9 mouse cellular contexts compared by ENCODE assay signal in genomic region chr8:13600204-13600603, GRCm38 (mm10). TPM values are rescaled to one million over a fixed set of nuclear protein-coding genes. Genes with fewer than 3 reads are reported as not detected.
DNase-seq lines count a peak whose midpoint lies in the region; ATAC-seq and TF ChIP-seq lines count a peak whose summit lies in the region.
"Had no signal": no experiment of that assay in that cellular context is flagged by ENCODE, and none has a peak within 500 bp of the region (broad histone marks: within the 10 kb centered on the region; RNA-seq: fewer than 3 reads in every experiment).

No protein-coding gene starts in this region.

- WGBS in kidney, adult 2 months: 33% methylated on average over 7 of the region's 7 CpGs
- 35% methylated on average over 7 of the region's 7 CpGs for WGBS in kidney, embryonic 14.5 days

- no peak for ATAC-seq in kidney, embryonic 14.5 days (ENCODE audit: low FRiP score, low TSS enrichment)

- H3K4me1 ChIP-seq in kidney, adult 2 months (ENCODE audit: control insufficient read depth, insufficient read depth, low read length): no peaks in the 10 kb centered on the region
- no peaks in the 10 kb centered on the region for H3K4me1 ChIP-seq in kidney, embryonic 14.5 days (ENCODE audit: control insufficient read depth, insufficient read depth, low read length)

- H3K9ac ChIP-seq in kidney, embryonic 14.5 days (ENCODE audit: low read depth, low read length): no peak overlapping the region

- H3K27ac ChIP-seq in kidney, adult 2 months (ENCODE audit: insufficient read depth, low read depth, low read length): peak overlapping the region; percentile 34; the same call in 1 of the 2 replicates
- H3K27ac ChIP-seq in kidney, embryonic 14.5 days (ENCODE audit: low read depth, low read length): no peak overlapping the region

- no peaks in the 10 kb centered on the region for H3K27me3 ChIP-seq in kidney, adult 2 months (replicated peaks; ENCODE audit: control insufficient read depth, insufficient read depth, low read length)
- no peaks in the 10 kb centered on the region for H3K27me3 ChIP-seq in kidney, embryonic 14.5 days (ENCODE audit: control insufficient read depth, insufficient read depth, low read length)

- DNase-seq in kidney, adult 2 months: peak; percentile 70
- DNase-seq in kidney, adult 8-10 months: peak; percentile 19 to 39
- DNase-seq in lung, postnatal 25 days (ENCODE audit: low spot score): peak; percentile 83
- peak; percentile 49 to 54 for DNase-seq in thymus, postnatal 10 days (ENCODE audit: low spot score in 2 of 2)
- DNase-seq in layer of hippocampus, postnatal 25 days (ENCODE audit: extremely low spot score in 1 of 2, low spot score in 1 of 2): no peak
- DNase-seq in cerebellum, adult 9-11 months: no peak
- DNase-seq in layer of hippocampus, adult 11-12 months (ENCODE audit: low spot score): no peak

- no peak overlapping the region for H3K4me3 ChIP-seq in kidney, adult 2 months (ENCODE audit: insufficient read depth, low read depth, low read length)
- H3K4me3 ChIP-seq in kidney, embryonic 14.5 days (ENCODE audit: low read length): no peak overlapping the region

- H3K9me3 ChIP-seq in kidney, embryonic 14.5 days (ENCODE audit: control insufficient read depth, low read length): no peaks in the 10 kb centered on the region

- H3K4me2 ChIP-seq in kidney, embryonic 14.5 days (replicated peaks; ENCODE audit: low read depth, low read length): no peak overlapping the region

- no peak for TF ChIP-seq POLR2A in kidney, adult 2 months (IDR thresholded peaks at IDR 0.05; ENCODE audit: low read depth, low read length)

- H3K36me3 ChIP-seq in kidney, adult 2 months (ENCODE audit: control insufficient read depth, insufficient read depth, low read length): no peaks in the 10 kb centered on the region
- H3K36me3 ChIP-seq in kidney, embryonic 14.5 days (ENCODE audit: control insufficient read depth, insufficient read depth, low read length): 0 out of 2 replicates have a peak, but pooled peaks cover 2% of the 10 kb centered on the region

- TF ChIP-seq CTCF in kidney, adult 2 months (conservative IDR thresholded peaks at IDR 0.05; ENCODE audit: insufficient read depth, insufficient read length, low read depth, low read length): no peak

RNA-seq across cellular contexts. Expression of gene 1700029H14Rik, which starts 37.9 kb away (rescaled TPM):
- not detected in 2 replicates for polyA plus RNA-seq in kidney, adult 2 months (2012; rRNA removed)
- not detected in 2 replicates for polyA plus RNA-seq in kidney, embryonic 14.5 days (2014; fragmentation: Nextera tagmentation; extraction: Ambion mirVana)
- not detected for total RNA-seq in layer of hippocampus, postnatal 25 days (2021)
- polyA plus RNA-seq: large intestine, adult 2 months had no signal

Comparison
In these comparisons a context has a peak if more than half of its experiments do, and no peak if none do; other contexts are left out.
1. DNase-seq: peak in kidney, adult 2 months (single experiment), kidney, adult 8-10 months (2 of 2), lung, postnatal 25 days (single experiment) and thymus, postnatal 10 days (2 of 2); none in layer of hippocampus, postnatal 25 days (0 of 2), cerebellum, adult 9-11 months (single experiment) and layer of hippocampus, adult 11-12 months (single experiment).